Mouse (Mus musculus) frontal cortex, postnatal 10 days (tissue): ENCODE data around the gene Mybphl.

ENCODE experiments used
- DNase-seq, 2 experiments: peaks; one replicate each; pipeline ENCODE4 v3.0.0; 2022; ENCODE audit warnings: low spot score in 2 of 2, mixed read lengths in 1 of 2

The Mybphl gene

GRCm38 (mm10) chr3:108364270-108364995 lies at the start of gene Mybphl:
Mybphl (plus strand) TSS chr3:108364911.
- DNase-seq: no peak

GRCm38 (mm10) chr3:108318517-108318916 lies 46.2 kb upstream of the Mybphl start:
- no peak for DNase-seq

- no peak for DNase-seq
These were observed 43.0 kb upstream of the Mybphl start for GRCm38 (mm10) chr3:108321671-108322070.

- no peak for DNase-seq
These were observed 42.6 kb upstream of the Mybphl start for GRCm38 (mm10) chr3:108322136-108322535.

- DNase-seq: no peak
These were observed 41.7 kb upstream of the Mybphl start for GRCm38 (mm10) chr3:108322962-108323361.

- DNase-seq: no peak
These were observed 39.9 kb upstream of the Mybphl start for GRCm38 (mm10) chr3:108324837-108325236.

GRCm38 (mm10) chr3:108325521-108325920 lies 39.2 kb upstream of the Mybphl start:
- DNase-seq: no peak

GRCm38 (mm10) chr3:108327275-108327674 lies 37.4 kb upstream of the Mybphl start:
- no peak for DNase-seq

- no peak for DNase-seq
These were observed 36.8 kb upstream of the Mybphl start for GRCm38 (mm10) chr3:108327916-108328315.

- DNase-seq: peak; percentile 59 to 66
These were observed 36.3 kb upstream of the Mybphl start for GRCm38 (mm10) chr3:108328441-108328841.

- DNase-seq: no peak
These were observed 33.9 kb upstream of the Mybphl start for GRCm38 (mm10) chr3:108330812-108331211.

- DNase-seq: no peak
These were observed 27.8 kb upstream of the Mybphl start for GRCm38 (mm10) chr3:108336878-108337277.

- no peak for DNase-seq
These were observed 23.7 kb upstream of the Mybphl start for GRCm38 (mm10) chr3:108341040-108341439.

GRCm38 (mm10) chr3:108342185-108342584 lies 22.5 kb upstream of the Mybphl start:
- no peak for DNase-seq

- DNase-seq: no peak
These were observed 18.9 kb upstream of the Mybphl start for GRCm38 (mm10) chr3:108345855-108346254.

- no peak for DNase-seq
These were observed 16.3 kb upstream of the Mybphl start for GRCm38 (mm10) chr3:108348376-108348775.

GRCm38 (mm10) chr3:108355245-108355644 lies 9.5 kb upstream of the Mybphl start:
- DNase-seq: no peak

GRCm38 (mm10) chr3:108357051-108357450 lies 7.7 kb upstream of the Mybphl start:
- DNase-seq: no peak

- no peak for DNase-seq
These were observed 6.3 kb upstream of the Mybphl start for GRCm38 (mm10) chr3:108358445-108358844.

- no peak for DNase-seq
These were observed 3.8 kb upstream of the Mybphl start for GRCm38 (mm10) chr3:108360894-108361293.

- DNase-seq: no peak
These were observed 1.1 kb upstream of the Mybphl start for GRCm38 (mm10) chr3:108363626-108364025.

GRCm38 (mm10) chr3:108367173-108367572 lies 2.5 kb downstream of the Mybphl start:
- no peak for DNase-seq

GRCm38 (mm10) chr3:108367828-108368227 lies 3.1 kb downstream of the Mybphl start:
- no peak for DNase-seq

- DNase-seq: no peak
These were observed 4.0 kb downstream of the Mybphl start for GRCm38 (mm10) chr3:108368721-108369120.
